Mouse (Mus musculus) E14TG2a.4 (cell line): ENCODE data around the gene Bptf.

ENCODE experiments used
- CTCF ChIP-seq: conservative IDR thresholded peaks from 2 replicates; pipeline ENCODE4 v1.5.1; 2014; ENCODE audit warnings: low read length
- NANOG ChIP-seq: IDR thresholded peaks from 2 replicates; pipeline ENCODE4 v1.6.1; 2014; ENCODE audit warnings: borderline replicate concordance, low read length, mixed read lengths
- POU5F1 ChIP-seq: IDR thresholded peaks from 2 replicates; pipeline ENCODE4 v1.6.1; 2014; ENCODE audit warnings: low read length, borderline replicate concordance

DNA sequence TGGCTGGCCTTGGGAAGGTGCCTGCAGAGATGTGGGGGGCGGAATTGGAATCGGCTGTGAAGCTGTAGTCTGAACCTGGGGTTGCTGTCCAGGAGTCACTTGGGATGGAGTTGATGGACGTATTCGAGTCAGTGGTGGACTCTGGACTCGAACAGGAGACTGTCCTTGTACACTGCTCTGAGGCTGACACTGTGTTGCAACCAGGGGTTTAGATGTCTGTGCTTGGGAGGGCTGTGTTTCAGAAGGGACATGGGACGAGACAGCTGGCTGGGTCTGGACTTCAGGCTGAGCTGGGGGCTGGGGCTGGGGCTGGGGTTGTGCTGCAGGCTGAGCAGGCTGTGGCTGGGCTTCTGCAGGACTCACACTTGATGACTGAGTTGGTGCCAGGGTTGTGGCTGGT is 77.1 kb downstream of the Bptf start:
- TF ChIP-seq CTCF (no peak; the same call in 1 of the 2 replicates), POU5F1 (no peak), NANOG (no peak)
